Mouse (Mus musculus): ENCODE data around the gene Nop53. TPM values are rescaled to one million over a fixed set of nuclear protein-coding genes. Genes with fewer than 3 reads are reported as not detected.

Gene Nop53
- polyA plus RNA-seq, 1 experiment from 2014 or later, result 187 TPM

- peaks cover 22% of the 10 kb centered on the region for H3K4me1 ChIP-seq (ENCODE audit: insufficient read depth)
- H3K9ac ChIP-seq, result peak overlapping the region; percentile 69; the same call in 1 of the 2 replicates
- H3K36me3 ChIP-seq (ENCODE audit: insufficient read depth), result peaks cover 18% of the 10 kb centered on the region; the same call in 1 of the 2 replicates
- no peak for TF ChIP-seq CTCF (IDR thresholded peaks at IDR 0.05; ENCODE audit: low read depth)
- H3K4me3 ChIP-seq (ENCODE audit: low read depth, low read length), result peak overlapping the region; percentile 52
- H3K9me3 ChIP-seq (ENCODE audit: low read depth, low read length), result no peaks in the 10 kb centered on the region
- peak overlapping the region; percentile 57 for H3K4me2 ChIP-seq
- H3K27ac ChIP-seq (ENCODE audit: low read depth), result no peak overlapping the region
- ATAC-seq (ENCODE audit: insufficient read depth) (no peak), DNase-seq (no peak)
- H3K27me3 ChIP-seq (ENCODE audit: insufficient read depth, low read length), result no peaks in the 10 kb centered on the region
- 64% methylated on average over 3 of the region's 3 CpGs for WGBS
These were observed 20.6 kb upstream of the Nop53 start for GRCm38 (mm10) chr7:15966489-15966888.

- peak overlapping the region; percentile 57 for H3K4me2 ChIP-seq
- WGBS, result 81% methylated on average over 32 of the region's 32 CpGs
- no peak for ATAC-seq (ENCODE audit: insufficient read depth)
- peaks cover 25% of the 10 kb centered on the region for H3K36me3 ChIP-seq (ENCODE audit: insufficient read depth)
- H3K4me1 ChIP-seq (ENCODE audit: insufficient read depth), result peaks cover 25% of the 10 kb centered on the region
- peak; percentile 45 for DNase-seq
- H3K27ac ChIP-seq (ENCODE audit: low read depth), result peak overlapping the region; percentile 78
- H3K9ac ChIP-seq, result no peak overlapping the region
- no peak overlapping the region for H3K4me3 ChIP-seq (ENCODE audit: low read depth, low read length)
- TF ChIP-seq CTCF (IDR thresholded peaks at IDR 0.05; ENCODE audit: low read depth), result no peak
- no peaks in the 10 kb centered on the region for H3K9me3 ChIP-seq (ENCODE audit: low read depth, low read length)
- no peaks in the 10 kb centered on the region for H3K27me3 ChIP-seq (ENCODE audit: insufficient read depth, low read length)
These were observed 18.2 kb upstream of the Nop53 start for GRCm38 (mm10) chr7:15963798-15964652.

- H3K9ac ChIP-seq, result peak overlapping the region; percentile 26; the same call in 1 of the 2 replicates
- peaks cover 38% of the 10 kb centered on the region for H3K36me3 ChIP-seq (ENCODE audit: insufficient read depth)
- TF ChIP-seq CTCF (IDR thresholded peaks at IDR 0.05; ENCODE audit: low read depth), result no peak
- peaks cover 25% of the 10 kb centered on the region for H3K4me1 ChIP-seq (ENCODE audit: insufficient read depth)
- 14% methylated on average over 12 of the region's 12 CpGs for WGBS
- H3K4me3 ChIP-seq (ENCODE audit: low read depth, low read length), result peak overlapping the region; percentile 8; the same call in 1 of the 2 replicates
- H3K4me2 ChIP-seq, result peak overlapping the region; percentile 57
- peak overlapping the region; percentile 78 for H3K27ac ChIP-seq (ENCODE audit: low read depth)
- DNase-seq (peak; percentile 93), ATAC-seq (ENCODE audit: insufficient read depth) (peak; percentile 85)
- no peaks in the 10 kb centered on the region for H3K27me3 ChIP-seq (ENCODE audit: insufficient read depth, low read length)
- no peaks in the 10 kb centered on the region for H3K9me3 ChIP-seq (ENCODE audit: low read depth, low read length)
These were observed 16.7 kb upstream of the Nop53 start for GRCm38 (mm10) chr7:15962311-15963288.

GRCm38 (mm10) chr7:15961798-15962197, 15.9 kb upstream of the Nop53 start:
- TF ChIP-seq CTCF (IDR thresholded peaks at IDR 0.05; ENCODE audit: low read depth), result no peak
- WGBS, result 72% methylated on average over 7 of the region's 7 CpGs

GRCm38 (mm10) chr7:15961239-15961638, 15.4 kb upstream of the Nop53 start:
- TF ChIP-seq CTCF (IDR thresholded peaks at IDR 0.05; ENCODE audit: low read depth), result no peak
- DNase-seq (peak; percentile 54), ATAC-seq (ENCODE audit: insufficient read depth) (no peak)
- WGBS, result 38% methylated on average over 4 of the region's 4 CpGs
- Histone ChIP-seq H3K9me3 (ENCODE audit: low read depth, low read length) (no peaks in the 10 kb centered on the region), H3K4me2 (peak overlapping the region; percentile 57; the same call in 1 of the 2 replicates), H3K4me1 (ENCODE audit: insufficient read depth) (peaks cover 25% of the 10 kb centered on the region), H3K9ac (no peak overlapping the region), H3K4me3 (ENCODE audit: low read depth, low read length) (no peak overlapping the region), H3K27ac (ENCODE audit: low read depth) (peak overlapping the region; percentile 78), H3K27me3 (ENCODE audit: insufficient read depth, low read length) (no peaks in the 10 kb centered on the region), H3K36me3 (ENCODE audit: insufficient read depth) (peaks cover 52% of the 10 kb centered on the region)

More at GRCm38 (mm10) chr7:15961798-15962197, 15.9 kb upstream of the Nop53 start:
- H3K27me3 ChIP-seq (ENCODE audit: insufficient read depth, low read length), result no peaks in the 10 kb centered on the region
- no peak overlapping the region for H3K4me3 ChIP-seq (ENCODE audit: low read depth, low read length)
- ATAC-seq (ENCODE audit: insufficient read depth), result peak; percentile 2; the same call in 1 of the 2 replicates
- no peaks in the 10 kb centered on the region for H3K9me3 ChIP-seq (ENCODE audit: low read depth, low read length)
- no peak overlapping the region for H3K9ac ChIP-seq
- H3K36me3 ChIP-seq (ENCODE audit: insufficient read depth), result peaks cover 46% of the 10 kb centered on the region
- no peak for DNase-seq
- H3K27ac ChIP-seq (ENCODE audit: low read depth), result peak overlapping the region; percentile 78
- H3K4me2 ChIP-seq, result peak overlapping the region; percentile 57
- H3K4me1 ChIP-seq (ENCODE audit: insufficient read depth), result peaks cover 25% of the 10 kb centered on the region

- H3K9me3 ChIP-seq (ENCODE audit: low read depth, low read length), result no peaks in the 10 kb centered on the region
- no peak overlapping the region for H3K4me2 ChIP-seq
- ATAC-seq (ENCODE audit: insufficient read depth) (no peak), DNase-seq (no peak)
- peaks cover 25% of the 10 kb centered on the region for H3K4me1 ChIP-seq (ENCODE audit: insufficient read depth)
- H3K27me3 ChIP-seq (ENCODE audit: insufficient read depth, low read length), result no peaks in the 10 kb centered on the region
- WGBS, result 35% methylated on average over 4 of the region's 4 CpGs
- TF ChIP-seq CTCF (IDR thresholded peaks at IDR 0.05; ENCODE audit: low read depth), result no peak
- no peak overlapping the region for H3K9ac ChIP-seq
- peak overlapping the region; percentile 78; the same call in 1 of the 2 replicates for H3K27ac ChIP-seq (ENCODE audit: low read depth)
- H3K36me3 ChIP-seq (ENCODE audit: insufficient read depth), result peaks cover 57% of the 10 kb centered on the region
- no peak overlapping the region for H3K4me3 ChIP-seq (ENCODE audit: low read depth, low read length)
These were observed 14.8 kb upstream of the Nop53 start for GRCm38 (mm10) chr7:15960691-15961090.

Measured in lung, embryonic 14.5 days (tissue).